Mouse (Mus musculus) brain, embryonic 14.5 days (tissue): ENCODE measurements at regions not wholly inside any gene's neighbourhood (a gene's known extent, or its start where the extent isn't known, plus 50 kb on each side); places are given as distances from the start of the nearest gene placed in this dataset.

Experiments used
- CTCF ChIP-seq: fragments of 200-500 bp; IDR thresholded peaks from 2 replicates; pipeline ENCODE4 v1.5.1; 2012; ENCODE audit warnings: inconsistent platforms, mild to moderate bottlenecking, moderate library complexity, borderline replicate concordance; ENCODE audit not compliant: insufficient read depth, insufficient read length; ENCODE audit errors: extremely low read depth
- POLR2A ChIP-seq: fragments of 200-500 bp; IDR thresholded peaks from 2 replicates; pipeline ENCODE4 v1.6.1; 2012; ENCODE audit warnings: mild to moderate bottlenecking, inconsistent platforms, borderline replicate concordance; ENCODE audit not compliant: poor library complexity, insufficient read depth, insufficient read length, severe bottlenecking; ENCODE audit errors: extremely low read depth

DNA sequence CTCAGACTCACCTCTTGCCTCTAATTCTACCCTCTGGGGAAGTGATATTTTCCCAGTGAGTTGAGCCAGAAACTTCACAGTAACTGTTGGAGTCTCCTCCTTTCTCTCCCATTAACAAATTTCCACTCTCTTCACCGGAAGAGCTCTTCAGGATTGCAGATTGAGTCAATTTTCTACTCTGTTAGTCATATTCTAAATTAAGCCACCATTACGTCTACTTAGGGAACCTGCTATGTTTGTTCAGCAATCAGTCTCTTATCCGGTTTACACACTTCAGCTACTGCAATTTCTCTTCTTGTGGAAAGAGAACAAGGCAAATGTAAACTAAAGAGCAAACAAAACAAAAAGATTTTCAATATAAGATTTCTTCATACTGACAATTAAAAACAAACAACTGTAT is 644.6 kb downstream of the Bckdhb start:
- TF ChIP-seq POLR2A = no peak
- TF ChIP-seq CTCF = no peak
